Mouse (Mus musculus) CD8-positive naive resting alpha-beta T cell, adult 57 days (primary cell): ENCODE measurements around the gene Olfr860. TPM values are rescaled to one million over a fixed set of nuclear protein-coding genes. Genes with fewer than 3 reads are reported as not detected.

Experiments used
- total RNA-seq: library from RNA; stranded (reverse); gene quantifications from one replicate; pipeline ENCODE4 v1.2.4, GENCODE M21; 2023

Olfr860 gene
- not detected for total RNA-seq

DNA sequence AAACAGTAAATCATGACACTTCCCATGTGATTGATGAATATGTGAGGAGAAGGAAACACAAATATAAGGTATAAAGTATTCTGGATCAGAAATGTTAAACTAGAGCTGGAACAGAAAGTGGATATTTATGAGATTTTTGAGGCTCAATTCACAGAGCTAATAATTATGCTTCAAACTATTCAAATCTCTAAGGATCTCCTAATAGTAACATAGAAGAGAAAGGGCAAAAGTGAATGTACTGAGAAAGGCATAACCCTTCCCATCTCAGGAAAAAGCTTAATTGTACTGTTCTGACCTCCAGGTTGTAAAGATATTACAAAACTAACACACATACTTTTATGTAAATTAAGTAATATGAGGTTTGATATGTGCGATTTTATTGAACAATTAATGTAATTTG, at the start of gene Olfr860:
Gene Olfr860 (minus strand): TSS at position 101 of the 400 bp plus-strand sequence.

GRCm38 (mm10) chr9:19887904-19888303, 38.4 kb upstream of the Olfr860 start, which contains the start of gene Olfr862:
Gene Olfr862, minus strand, starts transcription at chr9:19888004.

DNA sequence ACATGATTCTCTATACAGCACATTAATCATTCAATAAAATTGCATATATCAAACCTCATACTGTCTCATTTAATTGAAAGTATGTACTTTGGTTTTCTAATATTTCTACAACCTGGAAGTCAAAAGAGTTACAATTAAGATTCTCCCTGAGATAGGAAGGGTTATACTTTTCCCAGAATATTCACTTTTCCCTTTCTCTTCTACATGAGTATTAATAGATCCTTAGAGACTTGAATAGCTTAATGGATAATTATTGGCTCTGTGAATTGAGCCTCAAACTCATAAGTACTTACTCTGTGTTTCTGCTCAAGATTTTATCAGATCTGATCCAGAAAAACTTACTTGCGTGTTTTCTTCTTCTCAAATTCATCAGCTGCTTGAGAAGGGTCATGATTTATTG, 44.9 kb downstream of the Olfr860 start, which contains the start of gene Olfr859:
Gene Olfr859 (plus strand): TSS at position 301 of the 400 bp plus-strand sequence.

Other genes starting within 250 kb of the Olfr860 start
- 34.1 TPM for gene Zfp317, start 227.6 kb downstream of the Olfr860 start, total RNA-seq
- not detected for gene Olfr857, start 140.3 kb downstream of the Olfr860 start, total RNA-seq
- gene Olfr58, start 69.5 kb downstream of the Olfr860 start, total RNA-seq: not detected
- not detected for gene Olfr859, start 44.8 kb downstream of the Olfr860 start, total RNA-seq
- gene Olfr862, start 38.3 kb upstream of the Olfr860 start, total RNA-seq: not detected
- gene Olfr77, start 67.1 kb upstream of the Olfr860 start, total RNA-seq: not detected
- not detected for gene Olfr866, start 178.3 kb upstream of the Olfr860 start, total RNA-seq
- not detected for gene Olfr867, start 207.8 kb upstream of the Olfr860 start, total RNA-seq
- not detected for gene Olfr868, start 248.9 kb upstream of the Olfr860 start, total RNA-seq